Mouse (Mus musculus) layer of hippocampus, postnatal 10 days (tissue): ENCODE data around the gene Slc4a4. TPM values are rescaled to one million over a fixed set of nuclear protein-coding genes. Genes with fewer than 3 reads are reported as not detected.

Experiments used
- DNase-seq, 2 experiments: peaks; one replicate each; pipeline ENCODE4 v3.0.0; 2021; ENCODE audit warnings: low spot score in 2 of 2
- long read RNA-seq: library from polyadenylated mRNA; stranded (forward); transcript quantifications from one replicate; pipeline ENCODE4 v2.0.0, GENCODE M21; 2023
- total RNA-seq, 2 experiments: library from RNA; stranded (reverse); gene quantifications; 2 replicates each; pipeline ENCODE4 v1.2.3; 2021

The Slc4a4 gene
- 100 to 1,000 TPM; 123 to 128 TPM for total RNA-seq
- long read RNA-seq, partial matches to known transcripts: 10 of 14 reads
- long read RNA-seq, other reads (novel, unspliced or antisense): 2 of 14 reads

- peak; percentile 42 to 65 for DNase-seq
Measured at GRCm38 (mm10) chr5:88886668-88887555, at the start of gene Slc4a4. Gene Slc4a4, plus strand, starts transcription at chr5:88886818.

- no peak for DNase-seq
Measured at GRCm38 (mm10) chr5:88840080-88840798, 46.4 kb upstream of the Slc4a4 start.

- no peak for DNase-seq
Measured at GRCm38 (mm10) chr5:88857311-88857710, 29.3 kb upstream of the Slc4a4 start.

- DNase-seq: no peak
Measured at GRCm38 (mm10) chr5:88857801-88858200, 28.8 kb upstream of the Slc4a4 start.

GRCm38 (mm10) chr5:88858226-88858625, 28.4 kb upstream of the Slc4a4 start:
- DNase-seq: no peak

- DNase-seq: peak in 1 of 2 experiments; percentile 24
Measured at GRCm38 (mm10) chr5:88862163-88862562, 24.5 kb upstream of the Slc4a4 start.

- no peak for DNase-seq
Measured at GRCm38 (mm10) chr5:88862794-88863193, 23.8 kb upstream of the Slc4a4 start.

- peak; percentile 54 to 57 for DNase-seq
Measured at GRCm38 (mm10) chr5:88884101-88884500, 2.5 kb upstream of the Slc4a4 start.

- no peak for DNase-seq
Measured at GRCm38 (mm10) chr5:88885503-88885902, 1.1 kb upstream of the Slc4a4 start.

- DNase-seq: no peak
Measured at GRCm38 (mm10) chr5:88885944-88886343, 674 bp upstream of the Slc4a4 start.

GRCm38 (mm10) chr5:88886349-88886667, 310 bp upstream of the Slc4a4 start:
- DNase-seq: no peak

- DNase-seq: peak in 1 of 2 experiments; percentile 17
Measured at GRCm38 (mm10) chr5:88887556-88888412, 1.2 kb downstream of the Slc4a4 start.

- no peak for DNase-seq
Measured at GRCm38 (mm10) chr5:88888413-88888700, 1.7 kb downstream of the Slc4a4 start.

GRCm38 (mm10) chr5:88889326-88889725, 2.7 kb downstream of the Slc4a4 start:
- DNase-seq: peak in 1 of 2 experiments; percentile 26

- DNase-seq: no peak
Measured at GRCm38 (mm10) chr5:88890146-88890545, 3.5 kb downstream of the Slc4a4 start.

- DNase-seq: no peak
Measured at GRCm38 (mm10) chr5:88896574-88896973, 10.0 kb downstream of the Slc4a4 start.

- no peak for DNase-seq
Measured at GRCm38 (mm10) chr5:88903111-88903510, 16.5 kb downstream of the Slc4a4 start.

GRCm38 (mm10) chr5:88903526-88903925, 16.9 kb downstream of the Slc4a4 start:
- DNase-seq: no peak

GRCm38 (mm10) chr5:88904841-88905240, 18.2 kb downstream of the Slc4a4 start:
- DNase-seq: no peak

GRCm38 (mm10) chr5:88907615-88908014, 21.0 kb downstream of the Slc4a4 start:
- DNase-seq: no peak

GRCm38 (mm10) chr5:88912629-88913028, 26.0 kb downstream of the Slc4a4 start:
- no peak for DNase-seq
